Mouse (Mus musculus): ENCODE data around the gene Slc39a13. TPM values are rescaled to one million over a fixed set of nuclear protein-coding genes. Genes with fewer than 3 reads are reported as not detected.
"Not testable (repeated sequence)": the region's sequence is repeated elsewhere in the genome, so short reads cannot be mapped to it uniquely, and the experiment has no call there.

The Slc39a13 gene
- polyA plus RNA-seq, 1 experiment from 2014 or later, result 33.3 TPM

GRCm38 (mm10) chr2:91113852-91114251 lies 43.6 kb upstream of the Slc39a13 start:
- Histone ChIP-seq H3K4me2 (ENCODE audit: low read length) (no peak overlapping the region), H3K9ac (replicated peaks; ENCODE audit: low read depth, low read length) (no peak overlapping the region), H3K4me1 (replicated peaks; ENCODE audit: control insufficient read depth, insufficient read depth, low read length) (peaks cover 6% of the 10 kb centered on the region), H3K27ac (ENCODE audit: low read length) (no peak overlapping the region), H3K9me3 (ENCODE audit: control insufficient read depth, low read length) (no peaks in the 10 kb centered on the region), H3K36me3 (ENCODE audit: control insufficient read depth, insufficient read depth) (no peaks in the 10 kb centered on the region), H3K4me3 (replicated peaks; ENCODE audit: low read length) (no peak overlapping the region), H3K27me3 (replicated peaks; ENCODE audit: control insufficient read depth, insufficient read depth, low read length) (0 out of 2 replicates have a peak, but pooled peaks cover 3% of the 10 kb centered on the region)
- 73% methylated on average over 6 of the region's 6 CpGs for whole genome bisulfite sequencing
- ATAC-seq, result no peak

DNA sequence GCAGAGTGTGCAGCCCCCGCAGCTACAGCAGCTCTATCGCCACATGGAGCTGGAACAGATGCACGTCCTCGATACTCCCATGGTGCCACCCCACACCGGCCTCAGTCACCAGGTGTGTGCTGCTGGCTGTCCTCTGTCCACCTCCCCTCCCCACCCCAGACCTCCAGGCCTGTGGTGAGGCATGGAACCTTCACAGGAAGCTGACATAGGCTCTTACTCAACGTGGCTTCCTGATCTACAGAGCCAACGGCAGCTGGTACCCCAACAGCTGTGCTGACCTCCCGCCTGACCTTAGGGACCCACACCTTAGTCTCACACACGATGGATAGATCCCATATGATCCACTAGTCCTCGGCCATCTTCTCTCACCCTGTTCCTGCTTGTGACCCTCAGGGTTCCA lies 43.1 kb upstream of the Slc39a13 start:
- 0 out of 2 replicates have a peak, but pooled peaks cover 3% of the 10 kb centered on the region for H3K27me3 ChIP-seq (replicated peaks; ENCODE audit: control insufficient read depth, insufficient read depth, low read length)
- 81% methylated on average over 10 of the region's 10 CpGs for WGBS
- no peaks in the 10 kb centered on the region for H3K36me3 ChIP-seq (ENCODE audit: control insufficient read depth, insufficient read depth)
- H3K4me3 ChIP-seq (replicated peaks; ENCODE audit: low read length), result no peak overlapping the region
- H3K9ac ChIP-seq (replicated peaks; ENCODE audit: low read depth, low read length), result no peak overlapping the region
- H3K4me2 ChIP-seq (ENCODE audit: low read length), result no peak overlapping the region
- no peaks in the 10 kb centered on the region for H3K9me3 ChIP-seq (ENCODE audit: control insufficient read depth, low read length)
- peaks cover 6% of the 10 kb centered on the region for H3K4me1 ChIP-seq (replicated peaks; ENCODE audit: control insufficient read depth, insufficient read depth, low read length)
- no peak overlapping the region for H3K27ac ChIP-seq (ENCODE audit: low read length)
- ATAC-seq, result no peak

GRCm38 (mm10) chr2:91112491-91112890 lies 42.3 kb upstream of the Slc39a13 start:
- Histone ChIP-seq H3K9ac (replicated peaks; ENCODE audit: low read depth, low read length) (no peak overlapping the region), H3K4me2 (ENCODE audit: low read length) (no peak overlapping the region), H3K4me1 (replicated peaks; ENCODE audit: control insufficient read depth, insufficient read depth, low read length) (peaks cover 6% of the 10 kb centered on the region), H3K4me3 (replicated peaks; ENCODE audit: low read length) (no peak overlapping the region), H3K27me3 (replicated peaks; ENCODE audit: control insufficient read depth, insufficient read depth, low read length) (0 out of 2 replicates have a peak, but pooled peaks cover 3% of the 10 kb centered on the region), H3K27ac (ENCODE audit: low read length) (no peak overlapping the region), H3K36me3 (ENCODE audit: control insufficient read depth, insufficient read depth) (no peaks in the 10 kb centered on the region), H3K9me3 (ENCODE audit: control insufficient read depth, low read length) (no peaks in the 10 kb centered on the region)
- ATAC-seq, result no peak
- WGBS, result 66% methylated on average over 4 of the region's 4 CpGs

DNA sequence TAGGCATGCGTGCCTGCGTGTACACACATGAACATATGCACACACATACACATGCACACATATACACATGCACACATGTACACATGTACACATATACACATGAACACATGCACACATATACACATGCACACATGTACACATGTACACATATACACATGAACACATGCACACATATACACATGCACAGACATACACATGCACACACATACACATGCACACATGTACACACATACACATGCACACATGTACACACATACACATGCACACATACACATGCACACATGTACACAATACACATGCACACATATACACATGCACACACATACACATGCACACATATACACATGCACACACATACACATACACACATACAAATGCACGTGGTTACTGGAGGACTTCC lies 41.6 kb upstream of the Slc39a13 start:
- H3K36me3 ChIP-seq (ENCODE audit: control insufficient read depth, insufficient read depth); H3K4me3 ChIP-seq (replicated peaks; ENCODE audit: low read length); H3K9me3 ChIP-seq (ENCODE audit: control insufficient read depth, low read length); H3K27me3 ChIP-seq (replicated peaks; ENCODE audit: control insufficient read depth, insufficient read depth, low read length); H3K4me2 ChIP-seq (ENCODE audit: low read length); H3K27ac ChIP-seq (ENCODE audit: low read length); ATAC-seq; H3K9ac ChIP-seq (replicated peaks; ENCODE audit: low read depth, low read length); H3K4me1 ChIP-seq (replicated peaks; ENCODE audit: control insufficient read depth, insufficient read depth, low read length): not testable (repeated sequence)
- WGBS, result 93% methylated on average over 3 of the region's 3 CpGs

- no peak overlapping the region for H3K27ac ChIP-seq (ENCODE audit: low read length)
- 0 out of 2 replicates have a peak, but pooled peaks cover 2% of the 10 kb centered on the region for H3K27me3 ChIP-seq (replicated peaks; ENCODE audit: control insufficient read depth, insufficient read depth, low read length)
- H3K36me3 ChIP-seq (ENCODE audit: control insufficient read depth, insufficient read depth), result no peaks in the 10 kb centered on the region
- 77% methylated on average over 6 of the region's 6 CpGs for WGBS
- H3K9me3 ChIP-seq (ENCODE audit: control insufficient read depth, low read length), result no peaks in the 10 kb centered on the region
- no peak overlapping the region for H3K4me2 ChIP-seq (ENCODE audit: low read length)
- no peak for ATAC-seq
- H3K4me3 ChIP-seq (replicated peaks; ENCODE audit: low read length), result no peak overlapping the region
- H3K9ac ChIP-seq (replicated peaks; ENCODE audit: low read depth, low read length), result no peak overlapping the region
- H3K4me1 ChIP-seq (replicated peaks; ENCODE audit: control insufficient read depth, insufficient read depth, low read length), result peaks cover 5% of the 10 kb centered on the region
Observed at GRCm38 (mm10) chr2:91110429-91110828, 40.2 kb upstream of the Slc39a13 start.

DNA sequence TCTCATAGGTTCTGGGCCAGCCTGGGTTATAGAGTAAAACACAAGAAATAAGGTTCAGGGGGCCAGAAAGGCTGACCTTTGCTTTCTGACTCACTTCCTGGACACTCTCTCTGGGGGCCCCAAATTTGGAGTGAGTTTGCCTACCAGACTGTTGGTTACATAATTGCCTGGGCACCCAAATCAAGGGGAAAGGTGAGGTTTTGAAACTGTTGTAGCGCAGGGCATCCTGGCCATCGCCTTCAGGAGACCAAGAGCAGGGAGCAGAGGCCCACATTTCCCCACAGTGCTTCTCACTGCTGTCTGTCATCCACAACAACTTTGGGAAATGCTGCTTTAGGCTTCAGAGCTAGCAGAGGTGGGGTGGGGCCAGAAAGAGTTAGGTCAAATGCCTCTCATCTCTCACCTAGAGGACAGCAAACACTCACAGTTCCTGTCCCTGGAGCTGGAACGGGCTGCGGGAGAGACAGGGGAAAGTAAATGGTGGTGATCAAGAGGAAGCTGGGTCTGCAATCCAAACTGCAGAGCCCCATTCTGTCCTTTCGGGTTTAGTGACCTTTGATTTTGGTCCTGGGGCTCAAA lies 39.7 kb upstream of the Slc39a13 start:
- Histone ChIP-seq H3K4me2 (ENCODE audit: low read length) (no peak overlapping the region), H3K27ac (ENCODE audit: low read length) (no peak overlapping the region), H3K27me3 (replicated peaks; ENCODE audit: control insufficient read depth, insufficient read depth, low read length) (no peaks in the 10 kb centered on the region), H3K36me3 (ENCODE audit: control insufficient read depth, insufficient read depth) (no peaks in the 10 kb centered on the region), H3K4me3 (replicated peaks; ENCODE audit: low read length) (no peak overlapping the region), H3K9me3 (ENCODE audit: control insufficient read depth, low read length) (no peaks in the 10 kb centered on the region), H3K9ac (replicated peaks; ENCODE audit: low read depth, low read length) (no peak overlapping the region), H3K4me1 (replicated peaks; ENCODE audit: control insufficient read depth, insufficient read depth, low read length) (no peaks in the 10 kb centered on the region; the same call in 1 of the 2 replicates)
- no peak for ATAC-seq
- 92% methylated on average over 5 of the region's 5 CpGs for WGBS

- no peaks in the 10 kb centered on the region for H3K4me1 ChIP-seq (replicated peaks; ENCODE audit: control insufficient read depth, insufficient read depth, low read length)
- no peak overlapping the region for H3K27ac ChIP-seq (ENCODE audit: low read length)
- no peak for ATAC-seq
- no peaks in the 10 kb centered on the region for H3K27me3 ChIP-seq (replicated peaks; ENCODE audit: control insufficient read depth, insufficient read depth, low read length)
- no peaks in the 10 kb centered on the region for H3K36me3 ChIP-seq (ENCODE audit: control insufficient read depth, insufficient read depth)
- no peaks in the 10 kb centered on the region for H3K9me3 ChIP-seq (ENCODE audit: control insufficient read depth, low read length)
- no peak overlapping the region for H3K4me3 ChIP-seq (replicated peaks; ENCODE audit: low read length)
- no peak overlapping the region for H3K9ac ChIP-seq (replicated peaks; ENCODE audit: low read depth, low read length)
- H3K4me2 ChIP-seq (ENCODE audit: low read length), result no peak overlapping the region
- 79% methylated on average over 5 of the region's 5 CpGs for WGBS
Observed at GRCm38 (mm10) chr2:91109241-91109640, 39.0 kb upstream of the Slc39a13 start.

- 90% methylated on average over 3 of the region's 3 CpGs for WGBS
- no peak for ATAC-seq
- H3K27me3 ChIP-seq (replicated peaks; ENCODE audit: control insufficient read depth, insufficient read depth, low read length), result no peaks in the 10 kb centered on the region
- no peak overlapping the region for H3K4me2 ChIP-seq (ENCODE audit: low read length)
- no peak overlapping the region for H3K9ac ChIP-seq (replicated peaks; ENCODE audit: low read depth, low read length)
- H3K36me3 ChIP-seq (ENCODE audit: control insufficient read depth, insufficient read depth), result no peaks in the 10 kb centered on the region
- no peak overlapping the region for H3K27ac ChIP-seq (ENCODE audit: low read length)
- H3K4me3 ChIP-seq (replicated peaks; ENCODE audit: low read length), result no peak overlapping the region
- H3K9me3 ChIP-seq (ENCODE audit: control insufficient read depth, low read length), result no peaks in the 10 kb centered on the region
- H3K4me1 ChIP-seq (replicated peaks; ENCODE audit: control insufficient read depth, insufficient read depth, low read length), result no peaks in the 10 kb centered on the region
Observed at GRCm38 (mm10) chr2:91108156-91108555, 37.9 kb upstream of the Slc39a13 start.

DNA sequence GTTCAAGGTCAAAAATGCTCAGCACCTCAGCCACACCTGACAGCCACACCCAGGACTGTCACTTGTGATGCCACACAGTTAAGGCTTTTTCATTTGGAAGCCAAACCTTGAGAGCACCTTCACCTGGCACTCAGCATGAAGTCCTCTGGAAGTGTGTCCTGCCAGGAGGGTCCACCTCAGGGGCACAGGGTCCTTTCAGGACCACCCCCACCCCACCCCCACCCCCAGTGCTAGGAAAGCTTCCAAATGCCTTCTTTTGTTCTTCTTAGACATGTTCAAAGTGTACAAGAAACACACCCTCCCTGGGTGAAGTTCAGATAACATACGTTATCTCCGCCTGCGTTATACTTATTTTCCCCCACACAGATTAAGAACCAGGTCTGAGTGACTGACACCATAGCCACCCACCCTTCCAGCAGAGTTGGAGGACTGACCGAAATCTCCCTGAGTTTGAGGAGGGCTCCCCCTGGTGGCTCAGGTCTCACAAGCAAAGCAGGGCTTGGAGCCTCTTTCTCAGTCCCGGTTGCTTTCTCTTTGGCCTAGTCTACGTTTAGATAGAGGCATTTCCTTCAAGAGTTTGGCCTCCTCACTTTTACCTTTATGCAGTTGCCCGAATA lies 31.0 kb upstream of the Slc39a13 start:
- no peaks in the 10 kb centered on the region for H3K36me3 ChIP-seq (ENCODE audit: control insufficient read depth, insufficient read depth)
- H3K27ac ChIP-seq (ENCODE audit: low read length), result no peak overlapping the region
- H3K27me3 ChIP-seq (replicated peaks; ENCODE audit: control insufficient read depth, insufficient read depth, low read length), result no peaks in the 10 kb centered on the region
- H3K4me3 ChIP-seq (replicated peaks; ENCODE audit: low read length), result no peak overlapping the region
- H3K4me2 ChIP-seq (ENCODE audit: low read length), result no peak overlapping the region
- no peaks in the 10 kb centered on the region for H3K4me1 ChIP-seq (replicated peaks; ENCODE audit: control insufficient read depth, insufficient read depth, low read length)
- 8% methylated on average over 7 of the region's 7 CpGs for WGBS
- H3K9me3 ChIP-seq (ENCODE audit: control insufficient read depth, low read length), result no peaks in the 10 kb centered on the region
- H3K9ac ChIP-seq (replicated peaks; ENCODE audit: low read depth, low read length), result no peak overlapping the region
- ATAC-seq, result peak; percentile 88

All from forebrain, embryonic 16.5 days (tissue).